Mouse (Mus musculus) heart, adult 2 months (tissue): ENCODE results near the gene Cd22.

Experiments used
- CTCF ChIP-seq: fragments of 200-600 bp; IDR thresholded peaks from 2 replicates; pipeline ENCODE4 v1.8.1; 2022; ENCODE audit warnings: antibody characterized with exemption, mild to moderate bottlenecking, moderate library complexity
- EP300 ChIP-seq: fragments of 200-500 bp; IDR thresholded peaks from 2 replicates; pipeline ENCODE4 v1.6.1; 2011; ENCODE audit warnings: low read depth, low read length, control low read depth; ENCODE audit not compliant: insufficient read depth
- POLR2A ChIP-seq: fragments of 200-500 bp; IDR thresholded peaks from 2 replicates; pipeline ENCODE4 v1.6.1; 2011; ENCODE audit warnings: mild to moderate bottlenecking, low read depth, low read length, control low read depth; ENCODE audit not compliant: insufficient read depth

- TF ChIP-seq CTCF (no peak), POLR2A (no peak), EP300 (no peak)
Observed at GRCm38 (mm10) chr7:30880176-30880575, at the start of gene Cd22.
